Mouse (Mus musculus) heart, adult 2 months (tissue): ENCODE data around the gene Clcn6.

ENCODE experiments used
- CTCF ChIP-seq: fragments of 200-600 bp; IDR thresholded peaks from 2 replicates; pipeline ENCODE4 v1.8.1; 2022; ENCODE audit warnings: antibody characterized with exemption, mild to moderate bottlenecking, moderate library complexity
- EP300 ChIP-seq: fragments of 200-500 bp; IDR thresholded peaks from 2 replicates; pipeline ENCODE4 v1.6.1; 2011; ENCODE audit warnings: low read depth, low read length, control low read depth; ENCODE audit not compliant: insufficient read depth

DNA sequence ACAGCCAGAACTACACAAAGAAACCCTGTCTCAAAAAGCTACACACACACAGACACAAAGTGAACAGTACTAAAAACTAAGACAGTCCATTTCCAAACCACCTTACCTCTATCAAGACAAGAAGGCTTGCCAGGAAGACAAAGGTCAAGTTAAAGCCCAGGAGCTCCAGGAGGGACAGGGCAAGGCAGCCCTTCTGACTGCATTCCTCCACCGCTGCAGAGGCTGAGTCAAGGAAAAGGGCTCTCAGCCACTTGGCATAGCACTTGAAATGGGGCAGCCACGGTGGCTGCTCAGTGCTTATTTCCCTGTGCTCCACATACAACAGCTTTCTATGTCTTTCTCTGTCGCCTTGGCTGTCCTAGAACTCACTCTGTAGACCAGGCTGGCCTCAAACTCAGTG lies 14.6 kb downstream of the Clcn6 start:
- TF ChIP-seq EP300 (no peak), CTCF (no peak)
